Mouse (Mus musculus) neural tube, embryonic 15.5 days (tissue): ENCODE results near the gene Rad51b. TPM values are rescaled to one million over a fixed set of nuclear protein-coding genes. Genes with fewer than 3 reads are reported as not detected.
A peak's percentile ranks its signal among the peaks of the same experiment; 100 is the strongest.

Experiments used
- ATAC-seq: fragments of 200-750 bp; cut with Nextera tagmentation; 2 replicates; pipeline ENCODE4 v1.8.0; 2017; ENCODE audit warnings: mild to moderate bottlenecking, moderate TSS enrichment, moderate library complexity; ENCODE audit not compliant: low FRiP score
- H3K27ac ChIP-seq: fragments of 300-500 bp; sonication (generic); replicated peaks from 2 replicates; pipeline ENCODE4 v1.5.1; 2015; ENCODE audit warnings: mild to moderate bottlenecking, inconsistent platforms
- H3K27me3 ChIP-seq: fragments of 300-500 bp; sonication (generic); replicated peaks from 2 replicates; pipeline ENCODE4 v1.6.1; 2015; ENCODE audit warnings: inconsistent platforms
- H3K36me3 ChIP-seq: fragments of 300-500 bp; sonication (generic); 2 replicates; pipeline ENCODE4 v1.6.1; 2015; ENCODE audit warnings: inconsistent platforms
- H3K4me1 ChIP-seq: fragments of 300-500 bp; sonication (generic); 2 replicates; pipeline ENCODE4 v1.6.1; 2015; ENCODE audit warnings: inconsistent platforms
- H3K4me2 ChIP-seq: fragments of 300-500 bp; sonication (generic); 2 replicates; pipeline ENCODE4 v1.6.1; 2015; ENCODE audit warnings: inconsistent platforms, mild to moderate bottlenecking, moderate library complexity
- H3K4me3 ChIP-seq: fragments of 300-500 bp; sonication (generic); replicated peaks from 2 replicates; pipeline ENCODE4 v1.5.1; 2015; ENCODE audit warnings: mild to moderate bottlenecking, inconsistent platforms
- H3K9ac ChIP-seq: fragments of 300-500 bp; sonication (generic); replicated peaks from 2 replicates; pipeline ENCODE4 v1.6.1; 2015; ENCODE audit warnings: mild to moderate bottlenecking, inconsistent platforms
- H3K9me3 ChIP-seq: fragments of 300-500 bp; sonication (generic); replicated peaks from 2 replicates; pipeline ENCODE4 v1.6.1; 2016; ENCODE audit warnings: inconsistent platforms
- WGBS: fragments of 180-500 bp; shearing (Covaris S2); methylation state at CpG from one replicate; pipeline ENCODE4 v1.1.7; 2015; ENCODE audit warnings: mixed read lengths; 5-methylcytosine and 5-hydroxymethylcytosine counted together
- polyA plus RNA-seq: library from polyadenylated mRNA; unstranded; fragments of >200 nt; fragmentation: Nextera tagmentation; extraction: Ambion mirVana; gene quantifications from 2 replicates; pipeline ENCODE4 v1.2.1, GENCODE M21; 2015

Gene Rad51b
- 1.4 and 3.6 TPM in 2 replicates for polyA plus RNA-seq

DNA sequence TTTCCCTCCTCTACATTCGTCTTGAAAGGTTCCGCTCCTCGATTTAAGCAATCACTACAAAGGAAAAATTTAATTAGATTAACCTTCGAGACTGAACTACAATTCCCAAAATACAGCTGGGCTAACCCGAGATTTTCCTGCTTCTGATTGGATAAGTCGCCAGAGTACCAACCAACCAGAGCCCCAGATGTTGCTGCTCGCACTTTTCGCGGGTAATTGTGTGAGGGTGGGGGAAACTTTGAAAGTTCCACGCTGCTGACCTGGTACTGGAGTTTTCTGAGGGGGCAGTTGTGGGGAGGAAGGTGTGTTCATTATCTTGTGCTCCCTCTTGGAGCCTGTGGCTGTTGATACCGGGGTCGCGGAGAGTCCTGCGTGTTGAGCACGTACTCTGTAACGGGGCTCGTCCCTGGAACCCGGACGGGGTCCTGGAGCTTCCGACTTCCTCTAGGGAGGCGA is at the start of gene Rad51b:
Gene Rad51b, plus strand, starts transcription at position 162 of the 456 bp plus-strand sequence.
- H3K4me3 ChIP-seq, result peak within 1 kb of the TSS; percentile 51
- peak within 1 kb of the TSS; percentile 88 for H3K4me2 ChIP-seq
- no peaks in the 10 kb centered on the region for H3K27me3 ChIP-seq
- under 1% methylated on average over 21 of the region's 21 CpGs for WGBS
- no peaks in the 10 kb centered on the region for H3K9me3 ChIP-seq
- H3K9ac ChIP-seq, result peak within 1 kb of the TSS; percentile 47
- peak within 1 kb of the TSS; percentile 82 for H3K27ac ChIP-seq
- peak; percentile 83 for ATAC-seq
- peaks cover 26% of the 10 kb centered on the region for H3K4me1 ChIP-seq
- no peaks in the 10 kb centered on the region for H3K36me3 ChIP-seq

DNA sequence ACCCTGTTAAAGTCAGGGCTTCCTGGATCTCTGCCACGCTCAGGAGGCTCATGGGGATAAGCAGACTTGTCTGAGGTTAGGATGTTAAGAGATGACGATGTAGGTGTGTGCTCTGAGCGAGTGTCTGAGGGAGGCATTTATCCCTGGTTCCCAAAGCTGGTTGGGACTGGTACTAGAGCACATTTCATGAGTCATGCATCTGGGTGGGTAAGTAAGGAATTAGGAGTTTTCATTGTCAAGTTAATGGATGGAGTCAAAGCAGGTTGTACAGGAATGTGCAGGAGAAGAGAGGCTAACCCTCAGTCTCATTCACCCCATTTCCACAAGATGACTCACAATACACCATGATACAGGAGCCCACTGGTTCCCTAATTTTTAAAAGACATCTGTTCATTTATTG is 49.0 kb upstream of the Rad51b start:
- Histone ChIP-seq H3K4me2 (no peak overlapping the region), H3K9me3 (no peaks in the 10 kb centered on the region), H3K9ac (no peak overlapping the region), H3K4me1 (no peaks in the 10 kb centered on the region), H3K27me3 (no peaks in the 10 kb centered on the region), H3K4me3 (no peak overlapping the region), H3K36me3 (peaks cover 91% of the 10 kb centered on the region), H3K27ac (no peak overlapping the region)
- 85% methylated on average over 3 of the region's 3 CpGs for WGBS
- ATAC-seq, result no peak

DNA sequence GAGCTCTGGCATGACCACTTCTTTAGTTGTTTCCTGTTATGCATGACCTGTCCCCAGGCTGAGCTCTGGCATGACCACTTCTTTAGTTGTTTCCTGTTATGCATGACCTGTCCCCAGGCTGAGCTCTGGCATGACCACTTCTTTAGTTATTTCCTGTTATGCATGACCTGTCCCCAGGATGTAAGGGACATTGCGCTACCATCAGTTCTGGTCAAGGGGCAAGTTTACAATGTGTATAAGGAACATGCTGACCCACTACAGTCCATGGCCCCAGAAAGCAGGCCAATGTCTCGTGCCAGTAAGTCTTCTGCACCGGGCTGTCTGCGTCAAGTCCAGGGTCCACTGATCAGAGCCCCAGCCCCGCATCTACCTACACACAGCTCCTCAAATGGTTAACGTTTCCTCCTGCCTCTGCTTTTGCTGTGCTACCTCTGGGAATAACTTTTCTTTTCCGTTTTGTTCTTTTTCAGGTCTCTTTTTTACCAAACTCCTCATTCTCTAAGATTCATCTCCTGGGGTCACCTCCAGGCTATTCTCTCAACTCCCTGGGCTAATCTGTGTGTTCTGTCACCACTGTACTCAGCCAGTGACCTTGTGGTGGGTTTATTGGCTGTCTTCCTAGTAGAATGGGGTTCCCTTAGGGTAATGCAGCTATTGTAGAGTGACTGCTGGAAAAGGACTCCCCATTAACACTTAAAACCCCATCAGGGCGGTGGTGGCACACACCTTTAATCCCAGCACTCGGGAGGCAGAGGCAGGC is 43.6 kb upstream of the Rad51b start:
- 95% methylated on average over 9 of the region's 9 CpGs for WGBS

DNA sequence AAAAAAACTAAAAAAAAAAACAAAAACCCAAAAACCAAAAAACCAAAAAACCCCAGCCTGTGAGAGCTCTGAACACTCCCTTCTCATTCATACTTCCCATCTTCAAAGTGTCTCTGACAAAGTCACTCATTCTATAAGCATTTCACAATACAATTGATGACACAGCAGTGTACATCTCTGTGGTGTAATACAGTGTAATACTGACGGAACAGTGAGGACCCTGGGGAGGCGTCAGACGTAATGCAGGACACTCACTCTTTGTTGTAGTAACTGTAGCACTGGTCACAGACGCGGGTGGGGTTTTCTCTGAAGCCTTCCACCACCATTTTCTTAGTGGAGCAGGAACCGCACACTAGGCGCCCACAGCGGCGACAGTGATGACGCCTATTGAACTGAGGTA is 42.1 kb upstream of the Rad51b start:
- Histone ChIP-seq H3K4me3 (no peak overlapping the region), H3K27ac (no peak overlapping the region), H3K4me2 (no peak overlapping the region), H3K9me3 (no peaks in the 10 kb centered on the region), H3K36me3 (peaks cover 70% of the 10 kb centered on the region), H3K4me1 (no peaks in the 10 kb centered on the region), H3K27me3 (no peaks in the 10 kb centered on the region), H3K9ac (no peak overlapping the region)
- ATAC-seq, result no peak
- 91% methylated on average over 10 of the region's 10 CpGs for WGBS

More for the DNA sequence above, 43.6 kb upstream of the Rad51b start:
- no peak for ATAC-seq
- Histone ChIP-seq H3K36me3 (peaks cover 79% of the 10 kb centered on the region), H3K27ac (no peak overlapping the region), H3K4me1 (no peaks in the 10 kb centered on the region), H3K27me3 (no peaks in the 10 kb centered on the region), H3K4me2 (no peak overlapping the region), H3K9ac (no peak overlapping the region), H3K9me3 (no peaks in the 10 kb centered on the region), H3K4me3 (no peak overlapping the region)

DNA sequence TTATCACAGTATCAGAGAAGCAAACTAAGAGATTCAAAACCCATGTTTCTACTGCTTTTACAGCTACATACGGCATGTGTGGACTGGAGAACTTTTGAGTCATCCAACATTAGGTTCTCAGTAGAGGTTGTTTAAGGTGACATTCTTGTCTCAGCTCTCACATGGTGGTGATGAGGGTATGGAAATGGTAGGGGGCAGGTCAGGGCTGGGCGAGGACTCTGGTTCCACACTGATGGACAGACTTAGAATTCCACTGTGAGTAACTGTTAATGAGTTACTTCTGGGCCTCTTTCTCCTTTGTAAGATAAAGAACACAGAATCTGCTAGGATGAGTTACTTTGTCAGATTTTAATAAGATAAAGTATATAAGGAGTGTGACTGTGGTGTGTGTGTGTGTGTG is 36.9 kb upstream of the Rad51b start:
- Histone ChIP-seq H3K9me3 (no peaks in the 10 kb centered on the region), H3K4me3 (no peak overlapping the region), H3K36me3 (peaks cover 67% of the 10 kb centered on the region), H3K4me2 (no peak overlapping the region), H3K9ac (no peak overlapping the region), H3K27ac (no peak overlapping the region), H3K4me1 (no peaks in the 10 kb centered on the region), H3K27me3 (no peaks in the 10 kb centered on the region)
- 96% methylated on average over 2 of the region's 2 CpGs for WGBS
- no peak for ATAC-seq

DNA sequence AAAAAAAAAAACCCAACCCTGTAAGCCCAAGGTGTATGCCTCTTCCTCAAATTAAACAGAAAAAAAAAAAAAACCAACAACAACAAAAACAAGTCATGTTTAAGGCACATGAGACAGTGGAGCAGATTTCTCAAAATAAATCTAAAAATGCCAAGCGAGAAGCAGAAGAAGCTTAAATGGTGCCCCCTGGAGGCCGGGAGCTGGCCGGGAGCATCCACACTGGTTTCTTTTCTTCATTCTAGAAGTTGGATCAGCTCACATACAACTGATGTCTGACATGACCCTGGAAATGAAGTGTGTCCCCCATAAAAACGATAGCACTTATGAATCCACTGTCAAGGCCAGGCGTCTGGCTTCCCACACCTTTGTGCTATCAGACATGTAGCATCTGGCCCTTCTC is 36.0 kb upstream of the Rad51b start:
- Histone ChIP-seq H3K4me2 (no peak overlapping the region), H3K9ac (no peak overlapping the region), H3K9me3 (no peaks in the 10 kb centered on the region), H3K27me3 (no peaks in the 10 kb centered on the region), H3K4me1 (no peaks in the 10 kb centered on the region), H3K4me3 (no peak overlapping the region), H3K36me3 (peaks cover 71% of the 10 kb centered on the region), H3K27ac (no peak overlapping the region)
- WGBS, result 62% methylated on average over 5 of the region's 5 CpGs
- no peak for ATAC-seq

DNA sequence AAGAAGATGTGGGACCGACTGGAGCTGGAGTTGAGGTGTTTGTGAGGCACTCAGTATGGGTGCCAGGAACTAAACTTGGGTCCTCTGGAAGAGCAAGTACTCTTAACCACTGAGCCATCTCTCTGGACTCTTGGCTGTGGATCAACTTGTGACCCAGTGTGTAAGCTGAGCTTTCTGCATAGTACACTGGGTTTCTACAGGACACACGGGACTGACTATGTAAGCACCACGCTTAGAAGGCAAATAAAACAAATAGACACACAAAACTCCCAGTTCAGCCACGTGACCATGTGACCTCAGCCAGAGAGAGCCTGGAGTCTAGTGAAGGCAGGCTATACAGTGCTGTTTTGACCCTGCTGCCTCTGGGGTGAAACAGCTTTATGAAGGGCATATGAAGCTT is 24.5 kb upstream of the Rad51b start:
- Histone ChIP-seq H3K9ac (no peak overlapping the region), H3K36me3 (peaks cover 87% of the 10 kb centered on the region), H3K27ac (no peak overlapping the region), H3K4me3 (no peak overlapping the region), H3K4me1 (no peaks in the 10 kb centered on the region), H3K9me3 (no peaks in the 10 kb centered on the region), H3K4me2 (no peak overlapping the region), H3K27me3 (no peaks in the 10 kb centered on the region)
- ATAC-seq, result no peak
- 89% methylated on average over 4 of the region's 4 CpGs for WGBS

DNA sequence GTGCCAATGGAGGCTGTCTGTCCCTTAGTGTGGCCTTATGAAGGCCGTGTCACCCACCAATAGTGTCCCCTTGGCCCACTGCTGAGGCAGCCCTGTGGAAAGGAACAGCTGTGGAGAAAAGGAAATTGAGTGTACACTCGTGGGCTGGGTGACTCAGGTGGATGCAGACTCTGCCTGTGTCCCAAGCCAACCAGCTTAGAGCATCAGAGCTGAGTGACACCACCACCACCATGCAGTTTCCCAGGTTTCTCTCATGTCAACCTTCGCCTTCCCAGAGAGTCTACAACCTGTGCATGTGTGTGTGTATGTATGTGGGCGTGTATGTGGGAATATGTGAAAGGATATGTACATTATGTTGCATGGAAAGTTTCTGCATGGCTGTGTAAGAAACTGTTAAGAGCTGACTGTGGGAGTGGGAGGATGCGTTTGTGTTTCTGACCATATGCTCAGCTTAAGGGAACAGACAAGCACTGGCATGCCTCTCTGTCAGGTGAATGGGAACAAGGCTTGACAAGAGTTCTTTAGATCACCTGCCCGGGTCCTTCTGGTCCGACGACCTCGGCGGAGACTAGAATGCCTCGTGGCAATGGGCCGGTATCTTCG is 17.5 kb upstream of the Rad51b start:
- Histone ChIP-seq H3K27ac (no peak overlapping the region), H3K4me3 (no peak overlapping the region), H3K9ac (no peak overlapping the region), H3K27me3 (no peaks in the 10 kb centered on the region), H3K36me3 (peaks cover 93% of the 10 kb centered on the region), H3K9me3 (no peaks in the 10 kb centered on the region), H3K4me1 (no peaks in the 10 kb centered on the region), H3K4me2 (no peak overlapping the region)
- 94% methylated on average over 13 of the region's 13 CpGs for WGBS
- no peak for ATAC-seq

DNA sequence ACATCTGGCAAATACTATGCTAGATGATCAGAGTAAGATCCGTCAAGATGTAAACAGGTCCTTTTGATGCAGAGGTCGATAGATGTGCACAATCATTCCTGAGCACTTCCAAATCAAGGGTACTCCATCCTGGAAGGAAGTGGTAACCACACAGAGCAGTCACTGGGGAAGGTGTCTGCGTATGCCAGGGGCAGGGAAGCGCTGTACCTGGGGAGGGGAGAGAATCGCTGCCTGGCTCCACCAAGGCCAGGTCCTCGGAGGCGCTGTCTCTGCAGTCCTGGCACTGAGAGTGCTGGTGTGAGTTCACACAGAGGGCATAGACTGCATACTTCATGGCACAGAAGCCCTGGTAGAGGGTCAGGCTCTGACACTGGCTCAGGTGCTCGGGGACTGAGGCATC is 14.5 kb upstream of the Rad51b start:
- no peaks in the 10 kb centered on the region for H3K9me3 ChIP-seq
- WGBS, result 91% methylated on average over 8 of the region's 8 CpGs

DNA sequence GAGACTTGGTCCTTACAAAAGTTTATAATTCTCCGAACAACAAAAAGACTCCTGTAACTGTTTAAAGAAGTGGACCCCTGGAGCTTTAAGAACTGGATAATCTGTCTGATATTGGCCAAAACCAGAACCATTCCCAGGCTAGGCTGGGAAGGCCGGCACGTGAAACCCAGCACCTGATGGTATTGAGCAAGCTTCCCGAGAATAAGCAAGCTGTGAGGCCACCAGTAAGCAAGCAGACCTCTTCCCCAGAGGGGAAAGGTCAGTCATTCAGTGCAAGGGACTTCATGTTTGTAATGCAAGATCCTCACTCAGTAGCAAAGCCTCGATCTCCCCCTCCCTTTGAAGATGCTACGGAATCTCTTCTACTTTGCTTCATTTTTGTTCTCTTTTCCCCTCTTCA is 4.2 kb upstream of the Rad51b start:
- H3K4me1 ChIP-seq, result peaks cover 26% of the 10 kb centered on the region
- ATAC-seq, result no peak
- H3K9ac ChIP-seq, result no peak overlapping the region
- no peak overlapping the region for H3K27ac ChIP-seq
- WGBS, result 91% methylated on average over 6 of the region's 6 CpGs
- no peaks in the 10 kb centered on the region for H3K9me3 ChIP-seq
- no peaks in the 10 kb centered on the region for H3K27me3 ChIP-seq
- no peak overlapping the region for H3K4me3 ChIP-seq
- H3K36me3 ChIP-seq, result peaks cover 20% of the 10 kb centered on the region
- no peak overlapping the region for H3K4me2 ChIP-seq

More for the DNA sequence above, 14.5 kb upstream of the Rad51b start:
- no peak overlapping the region for H3K9ac ChIP-seq
- H3K4me1 ChIP-seq, result no peaks in the 10 kb centered on the region
- no peaks in the 10 kb centered on the region for H3K27me3 ChIP-seq
- H3K36me3 ChIP-seq, result peaks cover 92% of the 10 kb centered on the region
- no peak overlapping the region for H3K27ac ChIP-seq
- no peak overlapping the region for H3K4me2 ChIP-seq
- no peak for ATAC-seq
- no peak overlapping the region for H3K4me3 ChIP-seq

DNA sequence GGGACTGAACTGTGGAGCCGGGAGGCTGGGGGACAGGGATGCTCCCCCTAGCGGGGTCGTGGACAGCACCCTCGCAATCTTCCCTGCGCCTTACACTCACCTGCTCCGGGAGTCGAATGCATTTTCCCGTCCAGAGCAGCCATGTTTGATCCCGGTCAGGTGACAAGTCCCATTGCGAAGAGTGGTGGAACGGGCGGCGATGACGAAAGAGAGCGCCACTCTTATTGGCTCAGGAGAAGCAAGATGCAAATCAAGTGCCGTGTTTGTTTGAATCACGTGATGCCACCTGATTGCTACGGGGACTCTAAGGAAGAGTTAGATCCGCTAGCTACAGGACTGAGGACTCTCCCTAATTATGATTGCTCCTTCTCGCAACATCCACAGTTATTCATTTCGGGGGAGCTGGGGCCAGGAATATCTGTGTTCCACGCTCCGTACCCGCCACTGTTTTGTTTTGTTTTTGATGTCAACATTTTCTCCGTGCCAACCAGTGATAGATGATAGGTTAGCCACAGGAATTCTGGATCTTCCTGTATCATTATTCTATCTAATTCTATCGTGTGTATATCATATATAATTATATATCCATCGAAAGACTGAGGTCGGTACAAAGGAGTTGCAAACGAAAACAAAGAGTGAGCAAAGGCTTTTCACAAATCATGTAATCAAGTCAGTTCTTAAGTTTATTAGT is 811 bp upstream of the Rad51b start, which contains the start of gene Zfyve26:
Gene Zfyve26, minus strand, starts transcription at position 179 of the 691 bp plus-strand sequence.
- Histone ChIP-seq H3K4me3 (peak within 1 kb of the TSS; percentile 51), H3K4me2 (peak within 1 kb of the TSS; percentile 88), H3K27ac (peak within 1 kb of the TSS; percentile 82), H3K27me3 (no peaks in the 10 kb centered on the region), H3K4me1 (peaks cover 26% of the 10 kb centered on the region), H3K9me3 (no peaks in the 10 kb centered on the region), H3K36me3 (peaks cover 5% of the 10 kb centered on the region; the same call in 1 of the 2 replicates), H3K9ac (peak within 1 kb of the TSS; percentile 47)
- under 1% methylated on average over 29 of the region's 29 CpGs for WGBS
- ATAC-seq, result peak; percentile 98
